Mouse (Mus musculus): ENCODE data around the gene Gpc1.
A peak's percentile ranks its signal among the peaks of the same experiment; 100 is the strongest.

The Gpc1 gene

DNA sequence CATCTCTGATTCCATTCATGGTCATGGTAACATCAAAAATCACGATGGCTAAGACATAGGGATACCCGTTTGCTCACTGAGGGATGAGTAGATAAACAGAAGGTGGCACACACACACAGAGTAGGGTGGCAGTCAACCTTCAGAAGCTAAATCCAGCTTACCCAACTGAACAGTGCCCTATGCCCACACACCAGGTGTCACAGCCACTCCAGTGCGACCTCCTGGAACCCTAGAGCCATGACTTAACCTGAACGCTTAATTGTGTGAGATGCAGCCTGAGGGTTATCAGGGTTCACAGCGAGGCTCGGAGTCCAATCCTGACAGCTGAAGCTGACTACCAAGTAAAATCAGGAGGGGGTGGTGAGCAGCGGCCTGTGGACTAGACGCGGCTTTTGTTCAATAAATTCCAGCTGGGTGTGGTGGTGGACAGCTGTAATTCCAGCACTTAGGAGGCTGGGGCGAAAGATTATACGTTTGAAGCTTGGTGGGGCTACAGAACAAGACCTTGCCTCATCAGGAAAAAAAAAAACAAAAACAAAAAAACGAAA is 46.1 kb downstream of the Gpc1 start:
- no peak for DNase-seq (ENCODE audit: low read depth in 2 of 2, low spot score in 2 of 2)

DNA sequence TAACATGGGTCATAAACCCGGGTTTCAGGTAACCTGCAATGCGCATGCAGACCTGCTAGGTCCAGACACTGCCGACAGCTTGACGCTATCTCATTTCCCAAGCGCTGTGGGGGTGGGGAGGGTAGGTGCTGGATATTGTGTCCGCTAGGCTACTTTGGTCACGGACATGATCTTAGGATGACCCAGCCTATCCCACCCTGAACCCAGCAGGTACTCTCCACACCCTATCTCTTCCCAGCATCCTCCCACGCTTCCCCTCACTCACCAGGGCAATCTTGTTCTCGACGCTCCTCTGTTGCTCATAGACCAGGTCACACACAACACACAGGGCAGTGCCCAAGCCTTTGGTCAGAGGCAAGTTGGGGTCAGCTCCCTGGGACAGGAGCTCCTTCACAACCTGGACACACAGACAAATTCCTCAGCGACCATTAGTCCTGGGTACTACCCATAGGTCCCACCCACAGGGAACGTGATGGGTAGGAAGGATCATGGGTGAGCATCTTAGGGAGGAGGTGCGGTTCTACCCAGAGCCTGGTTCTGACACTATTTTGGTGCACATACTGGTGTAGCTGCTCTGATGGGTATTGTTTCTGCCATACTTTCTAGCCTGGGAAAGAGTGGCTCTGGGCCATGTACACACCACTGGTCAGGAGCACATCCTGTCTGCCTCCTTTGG is 46.8 kb downstream of the Gpc1 start:
- DNase-seq (ENCODE audit: low read depth in 2 of 2, low spot score in 2 of 2): no peak

- DNase-seq (ENCODE audit: low read depth in 2 of 2, low spot score in 2 of 2): no peak
Observed at GRCm38 (mm10) chr1:92879266-92879665, 47.8 kb downstream of the Gpc1 start.

GRCm38 (mm10) chr1:92880101-92880500 is 48.7 kb downstream of the Gpc1 start:
- DNase-seq (ENCODE audit: low read depth in 2 of 2, low spot score in 2 of 2): no peak

GRCm38 (mm10) chr1:92881982-92882381 is 50.5 kb downstream of the Gpc1 start:
- DNase-seq (ENCODE audit: low read depth in 2 of 2, low spot score in 2 of 2): no peak

DNA sequence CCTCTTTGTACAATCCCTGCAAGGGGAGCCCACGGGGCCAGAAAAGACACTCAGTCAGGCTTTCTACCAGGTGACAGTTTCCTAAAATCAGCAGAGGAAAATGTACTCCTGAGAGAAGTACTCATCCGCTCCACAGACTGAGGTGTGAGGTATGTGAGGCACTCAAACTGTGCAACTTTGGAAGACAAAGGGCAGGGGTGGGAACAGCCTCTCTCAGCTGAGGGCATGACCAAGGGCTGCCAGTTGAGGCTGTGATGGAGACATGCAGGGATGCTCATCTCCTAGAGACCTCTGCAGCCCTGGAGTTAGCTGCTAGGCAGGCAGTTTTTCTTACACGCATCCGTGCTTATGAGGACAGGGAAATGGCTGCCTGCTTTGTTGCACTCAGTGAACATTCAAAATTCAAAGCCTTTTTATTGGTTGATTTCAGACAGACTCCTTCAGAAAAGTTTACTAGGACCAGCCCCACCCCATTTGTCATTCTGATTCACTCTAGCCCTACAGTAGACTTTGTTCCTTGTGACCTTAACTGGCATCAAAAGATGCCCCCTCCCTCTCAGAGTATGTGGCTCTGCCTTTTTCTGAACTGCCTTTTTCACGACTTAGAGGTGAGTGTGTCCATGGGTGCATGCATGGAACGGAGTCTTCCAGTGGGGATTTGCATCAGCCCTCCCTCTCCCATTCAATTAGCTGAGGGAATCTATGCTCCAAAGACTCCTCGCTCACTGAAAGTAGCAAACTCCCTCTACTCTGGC is 57.6 kb downstream of the Gpc1 start:
- DNase-seq (ENCODE audit: low read depth in 2 of 2, low spot score in 2 of 2): no peak

DNA sequence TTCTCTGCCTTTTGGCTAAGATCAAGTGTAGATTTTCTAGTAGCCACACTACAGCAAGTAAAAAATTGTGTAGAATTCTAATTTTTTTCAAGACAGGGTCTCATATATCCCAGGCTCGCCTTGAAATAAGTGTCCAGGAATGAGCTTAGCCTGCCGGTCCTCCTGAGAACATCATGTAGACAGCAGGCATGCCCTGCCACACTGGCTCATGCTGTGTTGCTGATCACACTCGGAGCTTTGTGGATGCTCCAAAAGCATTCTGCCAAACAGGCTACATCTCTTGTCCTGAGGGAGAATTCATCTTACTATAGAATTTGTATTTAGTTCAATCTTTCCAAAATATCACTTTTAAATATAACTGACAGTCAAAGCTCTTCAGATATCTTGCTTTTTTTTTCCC is 61.3 kb downstream of the Gpc1 start:
- no peak for DNase-seq (ENCODE audit: low read depth in 2 of 2, low spot score in 2 of 2)

GRCm38 (mm10) chr1:92893896-92894295 is 62.5 kb downstream of the Gpc1 start:
- no peak for DNase-seq (ENCODE audit: low read depth in 2 of 2, low spot score in 2 of 2)

DNA sequence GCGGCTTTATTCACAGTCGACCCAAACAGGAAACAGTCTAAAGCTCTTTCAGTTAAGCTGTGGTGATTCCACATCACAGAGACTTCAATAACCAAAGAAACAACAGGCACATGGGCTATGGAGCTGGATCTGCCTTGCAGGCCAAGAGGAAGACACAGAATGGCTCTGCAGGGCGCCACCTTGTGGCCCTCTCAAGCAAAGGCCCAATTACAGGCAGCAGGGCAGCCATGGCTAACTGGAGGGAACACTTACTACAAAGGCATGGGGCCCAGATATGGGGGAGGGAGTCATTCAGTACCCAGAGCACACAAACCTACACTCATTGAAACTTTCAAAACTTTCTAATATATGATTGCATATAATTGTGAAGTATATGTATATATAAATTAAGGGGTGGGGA is 63.6 kb downstream of the Gpc1 start:
- peak; percentile 52 to 66 for DNase-seq (ENCODE audit: low read depth in 2 of 2, low spot score in 2 of 2)

DNA sequence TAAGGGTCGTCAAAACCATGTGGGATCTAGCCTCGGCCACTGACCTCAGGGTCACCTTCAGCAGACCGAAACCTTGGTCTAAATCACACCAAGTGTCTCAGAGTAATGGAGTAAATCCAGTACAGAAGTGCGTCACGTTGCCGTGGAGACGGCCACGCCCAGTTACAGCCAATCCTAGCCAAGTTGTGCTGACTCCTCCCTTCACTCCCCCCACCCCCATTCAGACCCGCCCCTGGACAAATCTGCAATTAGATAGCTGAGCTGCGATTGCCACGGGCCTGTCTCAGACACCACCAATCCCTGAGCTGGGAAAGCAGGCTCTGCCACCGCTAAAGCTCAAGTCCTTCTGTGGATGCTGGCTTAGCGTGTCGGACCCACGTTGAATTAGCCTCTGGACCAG is 71.3 kb downstream of the Gpc1 start, which contains the start of gene Ankmy1:
Ankmy1 (minus strand) TSS at position 121 of the 400 bp plus-strand sequence.
- no peak for DNase-seq (ENCODE audit: low read depth in 2 of 2, low spot score in 2 of 2)

- DNase-seq (ENCODE audit: low read depth in 2 of 2, low spot score in 2 of 2): no peak
Observed at GRCm38 (mm10) chr1:92903627-92904026, 72.2 kb downstream of the Gpc1 start.

GRCm38 (mm10) chr1:92905703-92906310 is 74.4 kb downstream of the Gpc1 start:
- DNase-seq (ENCODE audit: low read depth in 2 of 2, low spot score in 2 of 2): no peak

DNA sequence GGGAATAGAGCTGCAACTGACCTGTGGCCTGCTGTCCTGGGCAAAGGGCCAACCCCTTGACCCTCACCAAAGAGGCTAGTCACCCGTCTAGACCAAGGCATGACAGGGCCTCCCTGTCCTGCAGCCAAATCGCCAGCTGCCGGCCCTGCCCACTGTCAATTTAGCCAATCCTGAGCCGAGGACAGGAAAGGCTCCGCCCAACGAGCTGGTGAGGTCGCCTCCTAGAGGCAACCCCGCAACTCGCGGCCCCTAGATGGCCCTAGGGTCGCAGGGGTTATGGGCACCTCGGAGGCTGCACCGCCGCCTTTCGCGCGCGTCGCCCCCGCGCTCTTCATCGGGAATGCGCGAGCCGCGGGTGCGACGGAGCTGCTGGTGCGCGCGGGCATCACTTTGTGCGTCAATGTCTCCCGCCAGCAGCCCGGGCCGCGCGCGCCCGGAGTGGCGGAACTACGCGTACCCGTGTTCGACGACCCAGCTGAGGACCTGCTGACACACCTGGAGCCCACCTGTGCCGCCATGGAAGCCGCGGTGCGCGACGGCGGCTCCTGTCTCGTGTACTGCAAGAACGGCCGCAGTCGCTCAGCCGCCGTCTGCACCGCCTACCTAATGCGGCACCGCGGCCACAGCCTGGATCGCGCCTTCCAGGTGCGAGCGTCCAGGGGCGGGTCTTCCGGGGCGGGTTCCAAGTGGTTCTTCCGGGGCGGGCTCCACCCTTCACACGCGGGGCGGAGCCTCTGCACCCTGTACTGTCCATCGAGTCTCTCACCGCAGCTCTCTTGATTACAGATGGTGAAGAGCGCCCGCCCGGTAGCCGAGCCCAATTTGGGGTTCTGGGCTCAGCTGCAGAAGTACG is 75.6 kb downstream of the Gpc1 start, which contains the start of gene Dusp28:
Dusp28 (plus strand) TSS at position 203 of the 853 bp plus-strand sequence.
- peak; percentile 59 to 69 for DNase-seq (ENCODE audit: low read depth in 2 of 2, low spot score in 2 of 2)

GRCm38 (mm10) chr1:92907632-92908360 is 76.4 kb downstream of the Gpc1 start:
- no peak for DNase-seq (ENCODE audit: low read depth in 2 of 2, low spot score in 2 of 2)

GRCm38 (mm10) chr1:92908664-92909063 is 77.2 kb downstream of the Gpc1 start:
- no peak for DNase-seq (ENCODE audit: low read depth in 2 of 2, low spot score in 2 of 2)

- DNase-seq (ENCODE audit: low read depth in 2 of 2, low spot score in 2 of 2): peak in 1 of 2 experiments; percentile 32
Observed at GRCm38 (mm10) chr1:92909068-92909467, 77.6 kb downstream of the Gpc1 start.
